Mouse (Mus musculus) retina, postnatal 7 days (tissue): ENCODE results near the gene Zfp523.

Source experiments
- DNase-seq: peaks from one replicate; pipeline ENCODE4 v3.0.0-alpha.2; 2012; ENCODE audit warnings: low read depth, low spot score

The Zfp523 gene

GRCm38 (mm10) chr17:28242296-28242695, 65.4 kb downstream of the Zfp523 start:
- no peak for DNase-seq

DNA sequence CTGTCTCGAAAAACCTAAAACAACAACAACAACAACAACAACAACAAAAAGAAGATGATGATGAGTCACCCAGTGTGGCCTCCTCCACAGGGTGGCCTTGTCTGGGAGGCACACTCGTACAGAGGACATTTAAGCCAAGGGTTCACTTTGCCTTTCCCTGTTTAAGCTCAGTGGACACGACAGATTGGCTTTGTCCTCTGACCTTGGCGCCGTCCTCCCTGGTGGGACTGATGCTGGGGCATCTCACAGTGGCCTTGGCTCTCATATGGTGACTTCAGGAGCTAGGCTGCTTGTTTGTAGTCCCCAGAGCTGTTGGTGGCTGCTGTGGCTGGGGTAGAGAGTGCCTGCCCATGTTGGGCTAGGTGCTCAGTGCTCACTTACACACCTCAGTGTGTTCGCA, 67.3 kb downstream of the Zfp523 start:
- no peak for DNase-seq

GRCm38 (mm10) chr17:28244714-28245113, 67.8 kb downstream of the Zfp523 start:
- no peak for DNase-seq

DNA sequence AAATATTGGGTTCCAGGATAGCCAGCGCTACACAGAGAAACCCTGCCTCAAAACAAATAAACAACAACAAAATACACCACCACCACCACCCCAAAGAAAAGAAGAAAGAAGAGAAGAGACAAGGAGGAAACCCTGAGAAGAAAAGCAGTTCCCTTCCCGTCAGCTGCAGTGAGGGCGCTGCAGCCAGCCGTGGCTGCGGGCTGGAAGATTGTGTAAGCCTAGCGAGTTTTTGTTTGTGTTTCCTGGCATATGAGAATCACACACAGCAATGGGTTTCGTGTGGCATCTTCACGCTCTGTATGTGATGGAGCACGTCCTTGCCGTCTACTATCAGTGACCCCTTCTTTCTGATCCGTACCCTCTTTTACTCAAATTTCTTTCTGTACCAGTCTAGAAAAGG, 69.7 kb downstream of the Zfp523 start:
- DNase-seq: no peak

GRCm38 (mm10) chr17:28247613-28248012, 70.7 kb downstream of the Zfp523 start:
- DNase-seq: no peak

DNA sequence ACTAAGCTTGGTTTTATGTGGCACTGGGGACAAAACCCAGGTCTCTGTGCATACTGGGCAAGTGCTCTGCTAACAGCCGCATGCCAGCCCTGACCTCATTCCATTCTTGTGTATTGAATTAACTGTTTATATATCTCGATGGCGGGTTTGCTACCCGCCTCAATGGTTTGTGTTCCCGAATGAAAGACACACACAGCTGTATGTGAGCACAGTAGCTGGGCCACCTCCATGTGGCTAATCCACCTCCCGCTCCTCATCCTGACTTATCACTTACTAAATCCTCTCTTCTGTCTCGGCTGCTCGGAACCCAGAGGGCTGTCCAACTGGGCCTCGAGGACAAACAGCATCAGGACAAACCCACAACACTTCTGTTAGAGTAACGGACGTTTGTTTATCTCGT, 72.1 kb downstream of the Zfp523 start:
- DNase-seq: no peak

DNA sequence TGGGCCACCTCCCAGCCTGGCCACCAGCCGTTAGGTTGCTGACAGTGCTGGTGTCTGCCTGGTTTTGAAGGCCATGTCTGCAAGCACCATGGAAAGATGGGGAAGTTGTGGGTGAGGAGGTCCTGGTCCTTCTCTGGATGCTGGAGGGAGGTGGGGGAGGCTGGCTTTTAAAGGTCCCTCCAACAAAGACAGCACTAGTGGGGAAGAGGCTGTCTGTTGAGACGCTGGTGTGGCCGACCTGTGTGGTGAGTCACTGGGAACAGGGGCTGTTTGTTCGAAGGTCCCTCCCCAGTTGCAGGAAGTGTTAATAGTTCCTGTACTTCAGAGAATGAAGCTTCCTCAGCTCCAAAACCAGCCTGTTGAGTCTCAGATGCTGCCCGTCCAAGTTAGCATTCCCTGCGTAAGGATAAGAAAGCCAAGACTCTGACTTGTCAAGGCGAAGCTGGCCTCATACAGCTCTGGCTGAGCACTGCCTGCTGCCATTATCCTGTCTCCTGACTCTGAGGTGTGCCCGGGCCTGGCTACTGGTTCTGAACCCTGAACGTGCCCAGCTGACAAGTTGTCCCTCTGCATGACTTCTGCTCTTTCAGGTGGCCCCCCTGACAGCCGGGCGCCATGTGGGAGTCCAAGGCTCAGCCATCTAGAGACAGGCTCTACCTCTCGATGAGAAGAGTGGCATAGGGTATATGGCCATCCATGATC, 74.8 kb downstream of the Zfp523 start:
- DNase-seq: no peak

DNA sequence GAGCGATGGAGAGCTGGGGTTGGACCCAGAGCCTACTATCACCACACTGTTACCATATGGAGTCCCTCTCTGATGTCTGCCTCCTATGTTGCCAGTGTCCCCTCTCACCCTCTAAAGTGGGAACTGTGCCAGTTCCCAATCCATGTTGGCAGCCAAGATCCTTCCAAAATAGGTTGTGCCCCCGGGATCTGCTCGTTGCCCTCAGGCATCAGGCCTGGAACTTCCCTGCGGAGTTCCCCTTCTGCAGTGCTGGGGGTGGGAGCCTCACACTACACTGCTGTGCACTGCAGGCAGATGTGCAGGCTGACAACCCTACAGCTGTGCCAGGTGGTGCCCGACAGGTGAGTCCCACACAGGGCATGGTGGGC, 75.3 kb downstream of the Zfp523 start:
- DNase-seq: no peak

DNA sequence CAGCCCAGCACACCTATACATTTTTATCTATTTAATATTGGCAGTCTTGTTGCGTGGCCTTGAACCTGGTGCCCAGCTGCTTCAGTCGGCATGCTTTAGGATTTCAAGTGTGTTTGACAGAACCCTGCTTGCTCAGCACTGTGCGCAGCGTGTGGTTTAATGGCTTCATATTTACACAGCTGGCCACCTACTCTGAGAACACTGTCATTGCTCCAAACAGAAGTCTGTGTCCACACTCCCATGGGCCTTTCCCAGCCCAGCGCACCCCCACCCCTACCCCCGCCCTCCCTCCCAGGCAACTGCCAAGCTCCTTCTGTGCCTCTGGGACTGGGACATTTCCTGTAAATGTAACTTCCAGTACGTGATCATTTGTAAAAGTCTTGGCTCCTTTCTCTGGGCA, 76.3 kb downstream of the Zfp523 start:
- DNase-seq: no peak

DNA sequence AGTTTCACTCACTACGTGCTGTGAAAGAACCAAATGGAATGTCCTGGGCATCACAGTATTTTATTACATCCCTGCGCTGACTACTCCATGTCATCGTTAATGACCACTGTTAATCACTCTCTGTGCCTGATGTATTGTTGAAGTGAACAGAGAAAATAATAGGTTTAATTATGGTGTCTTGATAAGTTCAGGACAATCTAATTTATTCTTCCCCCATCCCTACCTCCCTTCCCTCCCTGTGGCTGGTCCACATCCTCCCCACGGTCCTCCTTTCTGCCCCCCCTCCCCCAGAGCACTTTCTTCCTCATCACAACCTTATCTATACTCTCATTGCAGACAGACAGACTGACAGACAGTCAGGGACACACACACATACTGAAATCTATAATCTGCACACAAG, 77.9 kb downstream of the Zfp523 start:
- no peak for DNase-seq
